Mouse (Mus musculus) myocyte (in vitro differentiated cells): Measurements from ENCODE around the gene Atp8b4.

Experiments used
- E2F4 ChIP-seq: IDR thresholded peaks from one replicate; pipeline ENCODE4 v1.6.1; 2011; ENCODE audit warnings: mild to moderate bottlenecking, control low read depth, moderate library complexity; ENCODE audit not compliant: insufficient read depth
- MAX ChIP-seq: IDR thresholded peaks from one replicate; pipeline ENCODE4 v1.6.1; 2011; ENCODE audit warnings: low read depth, mild to moderate bottlenecking, control low read depth
- POLR2A ChIP-seq: IDR thresholded peaks from one replicate; pipeline ENCODE4 v1.6.1; 2011; ENCODE audit warnings: low read depth, mild to moderate bottlenecking, control low read depth, moderate library complexity; ENCODE audit not compliant: insufficient read length
- REST ChIP-seq: IDR thresholded peaks from one replicate; pipeline ENCODE4 v1.6.1; 2011; ENCODE audit warnings: mild to moderate bottlenecking, control low read depth, moderate library complexity; ENCODE audit not compliant: insufficient read depth, insufficient read length
- SRF ChIP-seq: IDR thresholded peaks from one replicate; pipeline ENCODE4 v1.6.1; 2011; ENCODE audit warnings: low read depth; ENCODE audit not compliant: control insufficient read depth, insufficient read length
- TCF12 ChIP-seq: IDR thresholded peaks from one replicate; pipeline ENCODE4 v1.6.1; 2011; ENCODE audit warnings: mild to moderate bottlenecking, control low read depth; ENCODE audit not compliant: poor library complexity, insufficient read depth, severe bottlenecking
- TCF3 ChIP-seq: IDR thresholded peaks from one replicate; pipeline ENCODE4 v1.6.1; 2011; ENCODE audit warnings: low read depth, control low read depth; ENCODE audit not compliant: insufficient read length
- USF1 ChIP-seq: IDR thresholded peaks from one replicate; pipeline ENCODE4 v1.6.1; 2011; ENCODE audit warnings: low read depth, mild to moderate bottlenecking, control low read depth, moderate library complexity

DNA sequence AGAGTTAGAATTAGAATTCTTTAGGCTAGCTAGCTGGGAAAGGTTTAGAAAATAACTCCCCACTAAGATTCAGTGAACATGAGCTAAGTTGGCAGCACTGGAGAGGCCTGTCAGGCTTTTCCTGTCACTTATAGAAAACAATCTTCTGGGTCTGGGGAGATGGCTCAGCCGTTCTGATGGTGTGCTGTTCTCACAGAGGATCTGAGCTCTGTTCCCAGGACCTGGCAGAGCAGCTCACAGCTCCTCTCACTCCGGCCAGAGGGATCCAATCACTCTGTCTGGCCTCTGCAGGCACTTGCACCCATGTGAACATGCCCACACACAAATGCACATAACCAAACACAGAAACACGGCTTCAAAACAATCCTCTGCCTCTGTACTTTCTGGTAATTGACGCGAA lies 27.6 kb downstream of the Atp8b4 start:
- TF ChIP-seq TCF12 (no peak), MAX (no peak), USF1 (no peak), TCF3 (no peak), E2F4 (no peak), REST (no peak), POLR2A (no peak), SRF (no peak)
